Mouse (Mus musculus) heart, embryonic 10.5 days (tissue): ENCODE data around the gene Cops4. TPM values are rescaled to one million over a fixed set of nuclear protein-coding genes. Genes with fewer than 3 reads are reported as not detected.

Experiments
- DNase-seq: peaks from one replicate; pipeline ENCODE4 v3.0.0-alpha.2; 2017; ENCODE audit warnings: low spot score
- H3K27ac ChIP-seq: fragments of 300-500 bp; sonication (generic); 2 replicates; pipeline ENCODE4 v1.5.1; 2016; ENCODE audit warnings: mild to moderate bottlenecking
- H3K27me3 ChIP-seq: fragments of 300-500 bp; sonication (generic); 2 replicates; pipeline ENCODE4 v1.6.1; 2016; ENCODE audit warnings: mild to moderate bottlenecking; ENCODE audit not compliant: poor library complexity, insufficient read depth, severe bottlenecking
- H3K36me3 ChIP-seq: fragments of 300-500 bp; sonication (generic); 2 replicates; pipeline ENCODE4 v1.6.1; 2016; ENCODE audit warnings: mild to moderate bottlenecking, moderate library complexity
- H3K4me1 ChIP-seq: fragments of 300-500 bp; sonication (generic); 2 replicates; pipeline ENCODE4 v1.6.1; 2016; ENCODE audit warnings: mild to moderate bottlenecking
- H3K4me3 ChIP-seq: fragments of 300-500 bp; sonication (generic); 2 replicates; pipeline ENCODE4 v1.5.1; 2016; ENCODE audit warnings: mild to moderate bottlenecking, moderate library complexity
- H3K9me3 ChIP-seq: fragments of 300-500 bp; sonication (generic); 2 replicates; pipeline ENCODE4 v1.6.1; 2016; ENCODE audit warnings: mild to moderate bottlenecking, moderate library complexity
- WGBS: fragments of 180-500 bp; shearing (Covaris S2); methylation state at CpG from one replicate; pipeline ENCODE4 v1.1.7; 2016; 5-methylcytosine and 5-hydroxymethylcytosine counted together
- polyA plus RNA-seq: library from polyadenylated mRNA; unstranded; fragments of >200 nt; fragmentation: Nextera tagmentation; extraction: Ambion mirVana; gene quantifications from 2 replicates; pipeline ENCODE4 v1.2.1, GENCODE M21; 2016

The Cops4 gene
- polyA plus RNA-seq = 172 and 203 TPM in 2 replicates

GRCm38 (mm10) chr5:100518049-100519026 lies at the start of gene Cops4:
Cops4 (plus strand) TSS chr5:100518309.
- Histone ChIP-seq H3K4me1 (peaks cover 6% of the 10 kb centered on the region), H3K27me3 (no peaks in the 10 kb centered on the region; the same call in 1 of the 2 replicates), H3K27ac (peak within 1 kb of the TSS; percentile 95), H3K4me3 (peak within 1 kb of the TSS; percentile 76), H3K9me3 (no peaks in the 10 kb centered on the region), H3K36me3 (peaks cover 8% of the 10 kb centered on the region; the same call in 1 of the 2 replicates)
- peak; percentile 99 for DNase-seq
- whole genome bisulfite sequencing = under 1% methylated on average over 64 of the region's 64 CpGs

DNA sequence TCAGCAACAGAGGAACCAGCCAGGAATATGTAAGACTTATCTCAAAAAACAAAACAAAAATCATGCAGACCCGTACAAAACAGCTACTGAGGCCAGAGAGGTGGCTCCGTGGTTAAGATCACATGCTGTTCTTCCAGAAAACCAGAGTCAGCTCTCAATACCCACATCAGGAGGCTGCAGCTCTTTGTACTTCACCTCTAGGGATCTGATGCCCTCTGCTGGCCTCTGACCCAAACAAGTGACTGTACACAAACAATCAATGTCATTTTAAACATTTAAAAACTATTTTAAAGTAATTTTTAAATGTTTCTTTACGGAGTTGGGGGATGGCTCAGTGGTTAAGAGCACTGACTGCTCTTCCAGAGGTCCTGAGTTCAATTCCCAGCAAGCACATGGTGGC lies 41.8 kb upstream of the Cops4 start:
- no peak for DNase-seq
- Histone ChIP-seq H3K4me3 (no peak overlapping the region), H3K9me3 (no peaks in the 10 kb centered on the region), H3K4me1 (no peaks in the 10 kb centered on the region), H3K27me3 (no peaks in the 10 kb centered on the region), H3K36me3 (peaks cover 48% of the 10 kb centered on the region), H3K27ac (no peak overlapping the region)
- 86% methylated on average over 3 of the region's 3 CpGs for WGBS

DNA sequence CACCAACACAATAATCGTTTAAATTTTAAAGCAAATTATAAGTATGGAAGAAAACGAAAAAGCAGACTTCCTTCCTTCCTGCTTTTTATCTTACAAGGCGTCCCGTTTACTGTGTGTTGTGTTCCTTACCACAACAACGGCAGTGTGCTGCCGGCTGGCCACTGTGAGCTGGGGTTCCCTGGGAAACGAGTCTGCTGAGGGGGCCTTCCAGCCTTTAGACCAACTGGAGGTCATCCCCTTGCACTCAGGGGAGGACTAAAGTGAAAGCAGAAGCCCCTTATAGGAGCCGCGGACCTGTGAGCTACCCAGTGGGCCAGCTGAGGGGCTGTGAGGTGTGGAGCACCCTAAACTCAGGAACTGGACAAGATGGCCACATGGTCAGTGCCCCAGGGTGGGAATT lies 40.5 kb upstream of the Cops4 start:
- no peak overlapping the region for H3K4me3 ChIP-seq
- H3K36me3 ChIP-seq = peaks cover 46% of the 10 kb centered on the region
- 83% methylated on average over 9 of the region's 9 CpGs for WGBS

DNA sequence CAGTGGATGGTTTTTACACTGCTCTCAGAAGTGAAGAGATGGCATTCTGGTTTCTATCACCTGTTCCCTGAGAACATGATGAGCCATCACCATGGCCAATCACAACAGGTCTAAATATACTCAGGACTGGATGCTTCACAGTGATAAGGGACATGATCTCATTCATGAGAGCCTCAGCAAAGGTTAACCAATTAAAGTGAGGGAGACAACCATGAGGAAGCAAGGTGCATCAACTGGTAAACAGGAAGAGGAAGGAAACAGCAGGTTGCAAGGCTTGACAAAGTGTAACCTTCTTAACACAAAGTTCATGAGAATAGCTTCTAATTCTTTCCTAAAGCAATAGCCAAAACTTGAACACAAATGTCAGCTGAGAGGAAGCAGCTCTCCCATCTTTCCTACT lies 34.5 kb upstream of the Cops4 start:
- no peak overlapping the region for H3K27ac ChIP-seq
- H3K4me1 ChIP-seq = no peaks in the 10 kb centered on the region
- H3K27me3 ChIP-seq = no peaks in the 10 kb centered on the region
- no peaks in the 10 kb centered on the region for H3K9me3 ChIP-seq
- peaks cover 26% of the 10 kb centered on the region for H3K36me3 ChIP-seq
- DNase-seq = no peak
- H3K4me3 ChIP-seq = no peak overlapping the region

More for the DNA sequence above, 40.5 kb upstream of the Cops4 start:
- Histone ChIP-seq H3K27me3 (no peaks in the 10 kb centered on the region), H3K27ac (no peak overlapping the region), H3K4me1 (no peaks in the 10 kb centered on the region), H3K9me3 (no peaks in the 10 kb centered on the region)
- no peak for DNase-seq

- H3K27ac ChIP-seq = no peak overlapping the region
- 85% methylated on average over 2 of the region's 2 CpGs for whole genome bisulfite sequencing
- no peak for DNase-seq
These were observed 31.0 kb upstream of the Cops4 start for GRCm38 (mm10) chr5:100487120-100487519.

GRCm38 (mm10) chr5:100488231-100488630 lies 29.9 kb upstream of the Cops4 start:
- Histone ChIP-seq H3K27ac (no peak overlapping the region), H3K4me1 (peaks cover 17% of the 10 kb centered on the region; the same call in 1 of the 2 replicates), H3K27me3 (no peaks in the 10 kb centered on the region), H3K9me3 (no peaks in the 10 kb centered on the region), H3K36me3 (peaks cover 16% of the 10 kb centered on the region), H3K4me3 (no peak overlapping the region)
- 88% methylated on average over 3 of the region's 3 CpGs for WGBS
- no peak for DNase-seq

More at GRCm38 (mm10) chr5:100487120-100487519, 31.0 kb upstream of the Cops4 start:
- Histone ChIP-seq H3K4me3 (no peak overlapping the region), H3K9me3 (no peaks in the 10 kb centered on the region), H3K36me3 (peaks cover 16% of the 10 kb centered on the region), H3K27me3 (no peaks in the 10 kb centered on the region), H3K4me1 (peaks cover 17% of the 10 kb centered on the region; the same call in 1 of the 2 replicates)

GRCm38 (mm10) chr5:100489340-100489739 lies 28.8 kb upstream of the Cops4 start:
- Histone ChIP-seq H3K27me3 (no peaks in the 10 kb centered on the region), H3K4me1 (peaks cover 17% of the 10 kb centered on the region; the same call in 1 of the 2 replicates), H3K9me3 (no peaks in the 10 kb centered on the region), H3K27ac (no peak overlapping the region), H3K4me3 (no peak overlapping the region), H3K36me3 (peaks cover 7% of the 10 kb centered on the region)
- 85% methylated on average over 2 of the region's 2 CpGs for WGBS
- DNase-seq = no peak

DNA sequence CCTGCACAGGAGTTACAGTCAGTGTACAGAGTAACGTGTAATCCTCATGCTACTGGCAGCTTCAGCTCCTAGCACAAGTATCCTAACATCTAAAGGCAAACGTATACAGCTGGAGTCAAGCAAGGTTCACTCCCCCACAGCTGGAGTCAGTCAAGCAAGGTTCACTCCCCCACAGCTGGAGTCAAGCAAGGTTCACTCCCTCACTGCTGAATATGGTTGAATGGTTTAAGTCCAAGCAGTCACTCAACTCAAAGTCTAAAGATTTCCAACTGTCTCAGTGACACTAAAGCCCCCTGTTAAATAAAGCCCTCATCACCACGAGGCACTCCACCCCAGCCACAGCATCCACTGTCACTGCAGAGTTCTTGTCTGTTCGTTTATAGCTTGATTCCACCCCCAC lies 26.4 kb upstream of the Cops4 start:
- WGBS = 69% methylated on average over 4 of the region's 4 CpGs
- Histone ChIP-seq H3K4me1 (peaks cover 21% of the 10 kb centered on the region; the same call in 1 of the 2 replicates), H3K36me3 (no peaks in the 10 kb centered on the region), H3K4me3 (no peak overlapping the region), H3K27me3 (no peaks in the 10 kb centered on the region), H3K9me3 (no peaks in the 10 kb centered on the region), H3K27ac (no peak overlapping the region)
- no peak for DNase-seq

DNA sequence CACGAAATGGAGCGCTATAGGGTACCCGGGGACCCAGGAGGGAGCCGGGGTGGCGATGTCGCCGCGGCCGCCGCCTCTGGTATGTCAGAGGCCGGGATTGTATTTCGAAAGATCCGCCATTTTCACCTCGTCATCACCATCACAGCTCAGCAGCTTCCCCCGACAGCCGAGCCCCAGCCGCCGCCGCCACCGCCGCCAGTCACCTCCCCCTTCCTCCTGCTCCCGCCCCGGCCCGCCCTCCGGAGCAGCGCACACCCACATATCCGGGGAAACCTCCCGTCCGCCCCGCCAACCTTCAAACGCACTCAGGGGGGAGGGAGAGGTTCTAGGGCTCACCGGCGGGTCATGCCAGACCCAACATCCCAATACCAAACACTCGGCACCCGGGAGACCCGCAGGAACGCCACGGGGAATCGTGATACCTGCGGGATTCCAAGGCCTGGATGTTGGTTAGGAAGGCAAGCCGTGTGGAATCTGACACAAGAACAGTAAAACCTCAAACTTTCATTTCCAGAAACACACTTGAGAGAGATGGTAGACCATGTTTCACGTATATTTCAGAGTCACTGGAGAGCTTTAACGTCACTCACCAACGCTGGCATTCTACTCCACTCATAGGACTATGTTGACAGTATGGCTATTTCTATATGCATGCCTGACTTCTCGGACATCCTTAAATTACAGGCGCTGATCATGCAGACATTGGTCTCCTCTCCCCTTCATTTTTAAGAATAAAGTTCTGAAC lies 19.5 kb upstream of the Cops4 start:
- Histone ChIP-seq H3K4me1 (peaks cover 18% of the 10 kb centered on the region), H3K9me3 (no peaks in the 10 kb centered on the region), H3K36me3 (no peaks in the 10 kb centered on the region), H3K27ac (peak overlapping the region; percentile 87), H3K4me3 (peak overlapping the region; percentile 88), H3K27me3 (no peaks in the 10 kb centered on the region)
- under 1% methylated on average over 45 of the region's 46 CpGs for WGBS
- peak; percentile 95 for DNase-seq

DNA sequence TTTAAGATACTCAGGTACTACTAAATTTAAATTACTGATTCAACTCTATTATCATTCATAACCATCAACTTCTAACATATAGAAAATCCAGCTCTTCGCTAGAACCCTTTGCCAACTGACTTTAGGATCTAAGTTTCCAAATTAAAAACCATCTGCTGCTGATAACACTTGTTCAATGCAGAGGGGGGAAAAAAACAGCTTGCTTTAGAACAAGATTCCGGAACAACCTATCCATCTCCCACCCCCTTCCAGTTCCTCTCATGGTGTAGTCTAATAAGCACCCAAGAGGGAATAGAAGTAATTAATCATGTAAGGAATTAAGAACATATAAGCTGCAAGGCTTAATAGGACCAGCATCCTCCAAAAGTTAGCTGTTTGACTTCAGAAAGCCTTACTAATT lies 18.9 kb upstream of the Cops4 start:
- H3K27ac ChIP-seq = peak overlapping the region; percentile 81
- peak overlapping the region; percentile 88 for H3K4me3 ChIP-seq
- peaks cover 18% of the 10 kb centered on the region for H3K4me1 ChIP-seq
- no peak for DNase-seq
- no peaks in the 10 kb centered on the region for H3K36me3 ChIP-seq
- H3K27me3 ChIP-seq = no peaks in the 10 kb centered on the region
- WGBS = 27% methylated on average over 2 of the region's 2 CpGs
- H3K9me3 ChIP-seq = no peaks in the 10 kb centered on the region

DNA sequence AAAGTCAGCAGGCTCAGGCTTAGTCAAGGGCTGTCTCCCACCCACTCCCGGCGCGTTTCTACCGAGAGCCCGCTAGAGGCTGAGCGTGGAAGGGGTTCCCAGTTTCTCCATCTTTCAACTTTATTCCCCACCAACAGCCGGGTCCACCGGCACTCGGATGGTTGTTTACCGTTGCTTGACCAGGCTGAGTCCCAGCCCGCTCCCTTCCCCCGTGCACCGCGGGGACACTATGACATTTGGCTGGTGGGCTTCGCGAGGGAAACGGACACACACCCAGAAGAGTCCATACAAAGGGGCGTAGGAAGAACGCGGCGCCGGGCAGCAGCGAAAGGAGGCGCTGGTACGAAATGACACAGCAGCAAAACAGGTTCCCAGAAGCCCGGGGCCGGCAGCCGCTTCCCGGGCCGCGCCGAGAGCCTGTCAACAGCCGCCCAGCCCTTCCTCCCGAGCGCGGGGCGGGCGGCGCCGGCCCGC lies 18.2 kb upstream of the Cops4 start:
- under 1% methylated on average over 41 of the region's 41 CpGs for WGBS
- no peaks in the 10 kb centered on the region for H3K27me3 ChIP-seq
- no peaks in the 10 kb centered on the region for H3K9me3 ChIP-seq
- H3K4me3 ChIP-seq = peak overlapping the region; percentile 88
- peaks cover 18% of the 10 kb centered on the region for H3K4me1 ChIP-seq
- H3K27ac ChIP-seq = peak overlapping the region; percentile 81
- H3K36me3 ChIP-seq = no peaks in the 10 kb centered on the region
- DNase-seq = peak; percentile 85

DNA sequence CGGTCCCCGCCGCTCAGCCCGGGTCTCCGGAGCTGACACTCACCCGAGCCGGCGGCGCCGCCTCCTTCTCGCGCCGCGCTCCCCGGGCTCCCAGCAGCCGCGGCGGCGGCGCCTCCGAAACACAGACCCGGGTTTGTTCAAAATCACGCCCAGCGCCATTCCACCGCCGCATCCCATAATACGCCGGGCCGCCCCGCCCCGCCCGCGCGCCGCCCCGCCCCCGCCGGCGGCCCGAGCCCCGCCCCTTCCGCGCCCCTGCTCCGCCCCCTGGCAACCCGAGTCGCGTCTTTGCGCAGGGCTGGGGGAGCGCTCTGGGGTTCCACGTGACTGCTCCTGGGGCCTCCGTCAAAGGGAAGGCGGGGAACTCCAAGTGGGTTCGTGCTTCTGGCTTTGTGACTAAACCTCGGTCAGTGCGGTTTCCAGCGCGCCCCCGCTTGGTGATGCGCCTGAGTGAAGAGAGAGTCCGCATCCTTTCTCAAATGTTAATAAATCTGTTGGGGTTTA lies 17.6 kb upstream of the Cops4 start, which contains the start of gene Lin54:
Gene Lin54, minus strand, starts transcription at position 182 of the 504 bp plus-strand sequence.
- WGBS = 8% methylated on average over 60 of the region's 60 CpGs
- Histone ChIP-seq H3K36me3 (no peaks in the 10 kb centered on the region), H3K9me3 (no peaks in the 10 kb centered on the region)

More for the DNA sequence above, 17.6 kb upstream of the Cops4 start, which contains the start of gene Lin54:
- peaks cover 18% of the 10 kb centered on the region for H3K4me1 ChIP-seq
- H3K27ac ChIP-seq = peak within 1 kb of the TSS; percentile 84
- H3K27me3 ChIP-seq = no peaks in the 10 kb centered on the region
- peak within 1 kb of the TSS; percentile 88 for H3K4me3 ChIP-seq
- peak; percentile 97 for DNase-seq
